Mouse (Mus musculus): ENCODE measurements around the gene Pla1a.

Pla1a gene

GRCm38 (mm10) chr16:38389284-38389893 is 43.6 kb downstream of the Pla1a start:
- no peak for DNase-seq (ENCODE audit: low spot score)

DNA sequence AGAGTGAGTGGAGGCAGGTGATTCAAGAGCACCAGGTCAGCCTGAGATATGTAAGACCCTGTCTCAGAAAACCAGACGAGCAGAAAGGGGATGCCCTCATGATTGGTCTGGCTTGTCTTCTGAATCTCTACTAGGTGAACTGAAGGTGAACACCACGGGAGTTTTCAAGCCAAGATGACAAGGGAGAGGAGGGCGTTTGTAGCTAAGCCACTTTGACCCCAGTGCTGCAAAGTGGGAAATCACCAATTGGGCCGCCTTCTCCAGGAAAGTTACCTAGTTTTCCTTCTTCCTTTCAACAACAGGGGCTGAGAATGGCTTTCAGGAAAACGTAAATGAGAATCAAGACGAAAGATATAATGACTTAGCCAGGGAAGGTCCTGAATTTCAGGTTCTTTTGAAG is 44.2 kb downstream of the Pla1a start:
- DNase-seq (ENCODE audit: low spot score), result no peak

GRCm38 (mm10) chr16:38387389-38387788 is 45.6 kb downstream of the Pla1a start:
- DNase-seq (ENCODE audit: low spot score), result no peak

GRCm38 (mm10) chr16:38385700-38386099 is 47.2 kb downstream of the Pla1a start:
- no peak for DNase-seq (ENCODE audit: low spot score)

GRCm38 (mm10) chr16:38385184-38385634 is 47.7 kb downstream of the Pla1a start:
- no peak for DNase-seq (ENCODE audit: low spot score)

DNA sequence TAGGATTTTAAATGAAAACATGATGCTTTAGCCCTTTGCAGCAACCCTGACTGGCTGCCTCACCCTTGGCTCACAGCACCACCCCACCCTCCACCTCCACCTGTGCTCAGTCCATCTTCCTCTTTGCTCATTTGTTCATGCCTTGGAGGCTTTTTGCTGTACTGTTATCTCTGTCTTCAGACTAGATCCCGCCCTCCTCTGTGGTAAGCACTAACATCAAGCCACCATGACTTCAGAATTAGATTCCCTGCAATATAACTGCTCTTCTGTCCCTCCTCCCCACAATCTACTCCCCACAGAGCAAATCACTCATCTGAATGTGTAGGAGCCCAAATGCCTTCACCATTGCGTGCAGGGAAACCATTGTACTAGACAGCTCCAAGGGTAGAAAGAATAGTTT is 49.3 kb downstream of the Pla1a start:
- no peak for DNase-seq (ENCODE audit: low spot score)

GRCm38 (mm10) chr16:38379926-38380325 is 53.0 kb downstream of the Pla1a start:
- no peak for DNase-seq (ENCODE audit: low spot score)

GRCm38 (mm10) chr16:38379493-38379892 is 53.5 kb downstream of the Pla1a start:
- no peak for DNase-seq (ENCODE audit: low spot score)

DNA sequence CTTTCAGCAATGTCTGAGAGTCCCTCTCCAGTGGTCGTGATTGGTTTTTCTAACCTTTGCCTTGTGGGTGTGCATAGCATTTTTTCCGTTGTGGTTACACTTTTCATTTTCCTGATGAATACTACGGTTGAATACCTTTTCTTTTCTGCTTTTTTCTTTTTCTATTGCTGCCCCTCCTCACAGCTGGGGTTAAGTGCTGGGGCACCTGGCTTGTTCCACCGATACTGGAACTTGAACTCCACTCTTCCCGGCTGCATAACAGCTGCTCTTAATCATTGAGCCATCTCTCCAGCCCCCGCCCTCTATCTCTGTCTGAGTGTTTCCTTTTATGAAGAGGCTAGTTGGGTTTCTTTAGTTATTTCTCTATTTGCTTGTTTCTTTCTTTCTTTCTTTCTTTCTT is 53.9 kb downstream of the Pla1a start:
- no peak for DNase-seq (ENCODE audit: low spot score)

- DNase-seq (ENCODE audit: low spot score), result no peak
These were observed 54.4 kb downstream of the Pla1a start for GRCm38 (mm10) chr16:38378591-38378990.

DNA sequence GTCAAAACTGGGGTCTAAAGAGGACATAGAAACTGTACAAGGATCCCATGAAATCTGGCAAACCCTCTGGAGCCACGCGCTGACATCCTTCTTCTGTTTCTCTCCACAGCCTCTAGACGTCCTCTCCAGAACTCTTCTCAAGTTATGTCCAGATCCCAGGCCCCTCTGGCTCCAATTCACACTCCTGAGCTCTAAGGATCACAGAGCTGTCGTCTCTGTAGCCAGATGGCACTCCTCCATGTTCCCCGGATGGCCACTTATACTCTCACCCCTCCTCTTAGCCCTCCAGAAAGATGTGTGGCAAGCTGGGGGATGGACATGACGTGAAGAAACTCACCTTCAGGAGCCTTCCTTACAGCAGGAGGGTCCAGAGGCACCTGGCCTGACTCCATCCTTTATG is 55.4 kb downstream of the Pla1a start:
- DNase-seq (ENCODE audit: low spot score), result no peak

DNA sequence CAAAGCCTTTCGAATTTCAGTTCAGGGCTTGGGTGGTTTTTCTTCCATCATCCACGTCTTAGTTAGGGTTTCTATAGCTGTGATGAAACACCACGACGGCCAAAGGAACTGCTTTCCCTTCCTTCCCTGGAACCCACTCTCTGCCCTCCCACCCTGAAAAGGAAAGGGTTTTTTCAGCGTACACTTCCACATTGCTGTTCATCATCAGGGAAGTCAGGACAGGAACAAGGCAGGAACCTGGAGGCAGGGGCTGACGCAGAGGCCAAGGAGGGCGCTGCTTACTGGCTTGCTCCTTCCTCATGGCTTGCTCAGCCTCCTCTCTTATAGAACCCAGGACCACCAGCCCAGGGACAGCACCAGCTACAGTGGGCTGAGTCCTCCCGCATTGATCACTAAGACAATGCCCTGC is 56.1 kb downstream of the Pla1a start:
- DNase-seq (ENCODE audit: low spot score), result no peak

DNA sequence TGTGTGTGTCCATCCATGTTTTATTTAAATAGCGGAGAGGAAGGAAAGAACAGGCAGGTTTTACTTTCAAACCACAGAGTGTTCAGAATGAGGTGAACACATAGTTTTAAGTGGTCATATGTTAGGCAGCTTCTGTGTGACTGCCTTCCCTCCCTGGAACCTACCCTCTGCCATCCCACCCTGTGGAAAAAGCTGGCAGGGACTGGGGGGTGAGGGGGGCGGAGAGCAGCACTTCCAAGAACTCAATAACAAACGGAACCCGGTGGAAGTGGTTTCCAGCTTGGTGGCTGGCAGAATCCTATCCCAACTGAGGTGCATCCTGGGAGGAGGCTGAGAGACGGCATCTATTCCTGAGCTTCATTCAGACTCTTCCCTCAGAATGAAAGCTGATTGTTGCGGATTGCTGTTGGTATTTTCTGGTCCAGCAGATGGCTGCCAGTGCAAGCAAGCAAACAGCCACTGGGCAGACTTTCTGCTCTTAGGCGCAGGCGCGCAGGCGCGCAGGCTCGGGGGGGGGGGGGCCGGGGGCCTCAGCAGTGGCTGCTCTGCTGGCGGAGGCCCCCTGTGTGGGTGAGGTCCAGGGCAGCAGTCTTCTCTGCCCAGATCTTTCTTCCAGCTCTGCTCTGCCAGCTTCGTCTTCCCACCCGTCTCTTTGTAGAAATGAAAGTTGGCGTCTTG is 56.6 kb downstream of the Pla1a start:
- DNase-seq (ENCODE audit: low spot score), result no peak

- no peak for DNase-seq (ENCODE audit: low spot score)
These were observed 57.8 kb downstream of the Pla1a start for GRCm38 (mm10) chr16:38375182-38375581.

- no peak for DNase-seq (ENCODE audit: low spot score)
These were observed 58.4 kb downstream of the Pla1a start for GRCm38 (mm10) chr16:38374379-38375140.

GRCm38 (mm10) chr16:38373941-38374340 is 59.0 kb downstream of the Pla1a start:
- no peak for DNase-seq (ENCODE audit: low spot score)

- DNase-seq (ENCODE audit: low spot score), result no peak
These were observed 59.5 kb downstream of the Pla1a start for GRCm38 (mm10) chr16:38373439-38373838.

- no peak for DNase-seq (ENCODE audit: low spot score)
These were observed 60.1 kb downstream of the Pla1a start for GRCm38 (mm10) chr16:38372876-38373275.

- no peak for DNase-seq (ENCODE audit: low spot score)
These were observed 61.1 kb downstream of the Pla1a start for GRCm38 (mm10) chr16:38371705-38372296.

DNA sequence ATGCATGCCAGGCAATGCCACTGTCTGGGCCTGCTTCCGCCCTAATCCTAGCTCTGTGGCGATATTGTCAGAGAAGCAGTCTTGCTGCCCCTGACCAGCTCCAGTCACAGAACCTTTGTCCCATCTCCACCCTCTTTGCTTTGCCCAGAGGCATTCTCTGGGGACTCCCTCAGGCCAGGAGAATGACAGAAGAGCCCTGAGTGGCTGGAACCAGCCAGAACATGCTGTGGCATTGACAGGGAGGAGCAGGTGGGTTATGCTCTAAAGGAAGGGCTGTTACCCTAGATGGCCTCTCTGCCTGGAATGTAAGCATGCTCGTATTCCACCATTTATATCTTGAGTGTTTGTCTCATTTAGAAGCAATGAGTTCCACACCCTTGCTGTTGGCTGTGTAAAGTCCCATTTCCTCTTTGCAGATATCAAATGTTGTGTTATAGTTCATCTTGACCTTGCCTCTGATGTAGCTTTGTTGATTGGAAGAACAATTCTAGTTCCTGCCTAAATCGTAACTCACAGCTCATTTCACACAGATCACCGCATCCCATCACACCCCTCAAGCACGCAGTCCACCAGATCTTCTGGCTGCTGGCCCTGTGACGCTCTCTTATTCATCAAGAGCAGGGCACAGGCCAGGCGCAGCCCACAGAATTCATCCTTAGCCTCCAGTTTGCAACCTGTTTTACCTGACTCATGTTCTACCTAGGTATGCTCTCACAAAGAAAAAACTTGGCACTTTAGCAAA is 62.1 kb downstream of the Pla1a start:
- DNase-seq (ENCODE audit: low spot score), result no peak

DNA sequence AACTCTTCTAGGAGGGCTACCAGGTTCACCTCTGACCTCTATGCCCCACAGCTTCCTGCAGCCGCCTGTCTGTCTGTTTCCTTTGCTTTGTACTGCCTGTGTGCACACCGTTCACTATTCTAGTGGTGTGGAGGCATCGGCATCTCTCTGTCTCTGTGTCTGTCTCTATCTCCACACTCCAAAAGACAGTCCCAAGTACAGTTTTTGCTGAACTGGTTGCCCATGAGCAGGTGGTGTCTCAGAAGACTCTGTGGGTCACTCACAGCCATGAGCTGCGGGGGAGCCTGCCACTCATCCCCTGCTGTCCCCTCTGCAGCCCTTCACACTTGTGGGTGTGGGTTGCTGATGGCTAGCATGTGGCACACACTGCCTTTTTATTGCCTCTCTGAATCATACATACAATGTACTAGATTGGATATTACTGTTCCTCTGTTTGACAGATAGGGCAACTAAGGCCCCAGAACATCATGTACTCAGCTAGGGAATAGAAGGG is 62.9 kb downstream of the Pla1a start:
- no peak for DNase-seq (ENCODE audit: low spot score)

DNA sequence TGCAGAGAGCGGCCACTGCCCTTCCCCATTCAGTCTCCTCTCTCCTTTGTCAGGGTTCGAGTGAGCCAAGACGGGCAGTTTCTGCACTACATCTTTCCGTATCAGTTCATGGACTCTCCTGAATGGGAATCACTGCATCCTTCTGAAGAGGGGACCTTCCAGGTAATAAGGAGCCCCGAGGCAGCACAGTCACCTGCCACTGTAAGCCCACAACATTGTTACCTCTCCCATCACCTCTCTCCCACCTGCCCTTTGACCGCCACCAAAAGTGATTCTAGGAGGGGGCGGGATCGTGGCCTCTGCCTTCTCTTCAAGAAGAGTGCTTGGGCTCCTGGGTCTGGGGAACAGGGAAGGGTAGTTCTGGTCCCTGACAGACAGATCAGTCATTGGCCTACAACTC is 63.5 kb downstream of the Pla1a start:
- DNase-seq (ENCODE audit: low spot score), result no peak

Data from urinary bladder, postnatal 25 days (tissue).